Mouse (Mus musculus): Measurements from ENCODE around the gene Klk15. TPM values are rescaled to one million over a fixed set of nuclear protein-coding genes. Genes with fewer than 3 reads are reported as not detected.
A peak's percentile ranks its signal among the peaks of the same experiment; 100 is the strongest.
"Not testable (repeated sequence)": the region's sequence is repeated elsewhere in the genome, so short reads cannot be mapped to it uniquely, and the experiment has no call there.

Gene Klk15
- polyA plus RNA-seq, 1 experiment: 1.4 TPM

DNA sequence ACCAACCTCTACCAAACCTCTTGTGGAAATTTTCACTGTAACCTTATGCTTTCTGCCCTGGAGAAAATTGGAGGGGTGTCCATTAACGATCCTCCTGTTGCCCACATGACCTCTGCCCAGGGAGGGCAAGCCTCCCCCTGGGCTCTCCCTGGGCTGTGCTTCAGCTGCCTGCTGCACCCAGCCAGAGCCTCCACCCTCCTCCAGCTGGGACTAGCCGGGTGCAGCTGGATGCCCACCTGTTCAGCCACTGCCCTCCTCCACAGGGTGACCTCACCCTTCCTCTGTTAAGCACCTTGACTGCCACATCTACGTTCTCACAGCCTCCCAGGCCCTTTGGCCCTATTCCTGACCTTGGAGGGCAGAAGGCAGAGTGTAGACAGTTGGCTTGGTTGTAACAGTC lies 1.2 kb downstream of the Klk15 start:
- no peaks in the 10 kb centered on the region for H3K27me3 ChIP-seq (ENCODE audit: control insufficient read depth, insufficient read depth, low read length)
- H3K36me3 ChIP-seq (ENCODE audit: control insufficient read depth, insufficient read depth, low read length): no peaks in the 10 kb centered on the region
- H3K4me1 ChIP-seq (ENCODE audit: control insufficient read depth, insufficient read depth, low read length): peaks cover 6% of the 10 kb centered on the region
- no peak overlapping the region for H3K4me3 ChIP-seq (ENCODE audit: control insufficient read depth, low read depth, low read length)
- no peak overlapping the region for H3K27ac ChIP-seq (ENCODE audit: control insufficient read depth, insufficient read depth, low read depth, low read length)
- no peak for TF ChIP-seq POLR2A (IDR thresholded peaks at IDR 0.05; ENCODE audit: control insufficient read depth, low read depth, low read length)
- TF ChIP-seq CTCF (IDR thresholded peaks at IDR 0.05; ENCODE audit: control insufficient read depth, insufficient read depth, insufficient replicate concordance, low read depth, low read length): no peak

- peaks cover 6% of the 10 kb centered on the region for H3K4me1 ChIP-seq (ENCODE audit: control insufficient read depth, insufficient read depth, low read length)
- H3K4me3 ChIP-seq (ENCODE audit: control insufficient read depth, low read depth, low read length): no peak overlapping the region
Measured at GRCm38 (mm10) chr7:43936551-43936950, 3.0 kb downstream of the Klk15 start.

DNA sequence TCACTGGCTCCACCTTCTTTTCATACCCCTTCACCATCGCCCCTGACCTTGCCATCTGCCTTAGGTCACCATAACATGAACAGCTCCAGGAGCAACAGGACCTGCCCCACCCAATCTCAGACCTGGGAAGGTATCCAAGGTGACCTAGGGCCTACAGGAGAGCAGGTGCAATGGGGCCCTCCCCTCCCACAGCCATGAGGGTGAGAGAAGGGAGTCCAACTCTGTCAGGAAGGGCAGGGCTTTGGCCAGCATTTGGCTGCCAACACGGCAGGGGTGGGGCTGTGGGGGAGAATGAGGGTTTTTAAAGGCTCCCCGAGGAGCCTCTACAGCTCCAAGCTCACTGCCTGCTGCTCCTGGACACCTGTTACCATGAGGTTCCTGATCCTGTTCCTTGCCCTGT lies 8.8 kb downstream of the Klk15 start:
- H3K4me1 ChIP-seq (ENCODE audit: control insufficient read depth, insufficient read depth, low read length); H3K36me3 ChIP-seq (ENCODE audit: control insufficient read depth, insufficient read depth, low read length); H3K27ac ChIP-seq (ENCODE audit: control insufficient read depth, insufficient read depth, low read depth, low read length); H3K27me3 ChIP-seq (ENCODE audit: control insufficient read depth, insufficient read depth, low read length): not testable (repeated sequence)
- H3K4me3 ChIP-seq (ENCODE audit: control insufficient read depth, low read depth, low read length): peak overlapping the region; percentile 81

More at GRCm38 (mm10) chr7:43936551-43936950, 3.0 kb downstream of the Klk15 start:
- no peak overlapping the region for H3K27ac ChIP-seq (ENCODE audit: control insufficient read depth, insufficient read depth, low read depth, low read length)
- TF ChIP-seq CTCF (IDR thresholded peaks at IDR 0.05; ENCODE audit: control insufficient read depth, insufficient read depth, insufficient replicate concordance, low read depth, low read length) (no peak), POLR2A (IDR thresholded peaks at IDR 0.05; ENCODE audit: control insufficient read depth, low read depth, low read length) (no peak)
- H3K36me3 ChIP-seq (ENCODE audit: control insufficient read depth, insufficient read depth, low read length): no peaks in the 10 kb centered on the region
- H3K27me3 ChIP-seq (ENCODE audit: control insufficient read depth, insufficient read depth, low read length): no peaks in the 10 kb centered on the region

DNA sequence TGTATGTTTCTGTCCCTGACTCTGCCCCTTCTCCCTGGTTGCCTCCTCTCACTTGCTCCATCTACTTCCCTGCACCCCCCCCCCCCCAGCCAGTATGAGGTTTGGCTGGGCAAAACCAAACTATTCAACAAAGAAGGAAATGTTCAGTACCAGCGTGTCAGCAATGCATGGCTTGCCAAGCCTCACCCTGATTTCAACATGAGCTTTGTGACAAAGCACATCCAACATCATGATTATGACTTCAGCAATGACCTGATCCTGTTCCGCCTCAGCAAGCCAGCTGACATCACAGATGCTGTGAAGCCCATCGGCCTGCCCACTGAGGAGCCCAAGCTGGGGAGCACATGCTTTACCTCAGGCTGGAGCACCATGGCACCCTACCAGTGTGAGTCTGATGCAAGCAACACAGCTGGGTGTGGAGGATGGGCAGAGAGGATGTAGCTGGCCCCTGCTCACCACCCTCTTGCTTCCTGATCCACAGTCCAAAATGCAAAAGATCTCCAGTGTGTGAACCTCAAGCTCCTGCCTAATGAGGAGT lies 11.3 kb downstream of the Klk15 start:
- Histone ChIP-seq H3K36me3 (ENCODE audit: control insufficient read depth, insufficient read depth, low read length) (no peaks in the 10 kb centered on the region), H3K27ac (ENCODE audit: control insufficient read depth, insufficient read depth, low read depth, low read length) (peak overlapping the region; percentile 30; the same call in 1 of the 2 replicates), H3K27me3 (ENCODE audit: control insufficient read depth, insufficient read depth, low read length) (no peaks in the 10 kb centered on the region), H3K4me1 (ENCODE audit: control insufficient read depth, insufficient read depth, low read length) (no peaks in the 10 kb centered on the region), H3K4me3 (ENCODE audit: control insufficient read depth, low read depth, low read length) (peak overlapping the region; percentile 73)
- TF ChIP-seq CTCF (IDR thresholded peaks at IDR 0.05; ENCODE audit: control insufficient read depth, insufficient read depth, insufficient replicate concordance, low read depth, low read length): no peak
- peak; percentile 81; the same call in 1 of the 2 replicates for TF ChIP-seq POLR2A (IDR thresholded peaks at IDR 0.05; ENCODE audit: control insufficient read depth, low read depth, low read length)

- no peaks in the 10 kb centered on the region for H3K36me3 ChIP-seq (ENCODE audit: control insufficient read depth, insufficient read depth, low read length)
- no peak within 1 kb of the TSS for H3K27ac ChIP-seq (ENCODE audit: control insufficient read depth, insufficient read depth, low read depth, low read length)
- TF ChIP-seq CTCF (IDR thresholded peaks at IDR 0.05; ENCODE audit: control insufficient read depth, insufficient read depth, insufficient replicate concordance, low read depth, low read length) (no peak), POLR2A (IDR thresholded peaks at IDR 0.05; ENCODE audit: control insufficient read depth, low read depth, low read length) (no peak)
Measured at GRCm38 (mm10) chr7:43950364-43950763, 16.8 kb downstream of the Klk15 start, which contains the start of gene Klk1b8. TSS of gene Klk1b8 (plus strand) at chr7:43950664.

DNA sequence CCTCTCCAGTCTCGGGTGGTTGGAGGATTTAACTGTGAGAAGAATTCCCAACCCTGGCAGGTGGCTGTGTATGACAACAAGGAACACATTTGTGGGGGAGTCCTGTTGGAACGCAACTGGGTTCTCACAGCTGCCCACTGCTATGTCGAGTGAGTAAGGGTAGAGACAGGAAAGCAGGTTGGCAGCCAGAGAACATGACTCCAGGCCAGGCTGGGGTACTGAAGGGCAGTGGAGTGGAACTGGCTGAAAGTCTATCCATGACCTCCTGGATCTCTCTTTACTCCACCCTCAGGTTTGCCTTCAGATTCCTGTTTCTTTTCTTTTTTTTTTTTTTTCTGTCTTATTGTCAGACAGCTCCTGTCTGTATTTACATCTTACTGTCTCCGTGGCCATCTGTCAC lies 19.2 kb downstream of the Klk15 start:
- Histone ChIP-seq H3K4me3 (ENCODE audit: control insufficient read depth, low read depth, low read length) (no peak overlapping the region), H3K27ac (ENCODE audit: control insufficient read depth, insufficient read depth, low read depth, low read length) (no peak overlapping the region), H3K36me3 (ENCODE audit: control insufficient read depth, insufficient read depth, low read length) (no peaks in the 10 kb centered on the region), H3K27me3 (ENCODE audit: control insufficient read depth, insufficient read depth, low read length) (no peaks in the 10 kb centered on the region), H3K4me1 (ENCODE audit: control insufficient read depth, insufficient read depth, low read length) (no peaks in the 10 kb centered on the region)
- TF ChIP-seq POLR2A (IDR thresholded peaks at IDR 0.05; ENCODE audit: control insufficient read depth, low read depth, low read length) (no peak), CTCF (IDR thresholded peaks at IDR 0.05; ENCODE audit: control insufficient read depth, insufficient read depth, insufficient replicate concordance, low read depth, low read length) (no peak)

More at GRCm38 (mm10) chr7:43950364-43950763, 16.8 kb downstream of the Klk15 start, which contains the start of gene Klk1b8:
- Histone ChIP-seq H3K4me3 (ENCODE audit: control insufficient read depth, low read depth, low read length) (no peak within 1 kb of the TSS), H3K4me1 (ENCODE audit: control insufficient read depth, insufficient read depth, low read length) (no peaks in the 10 kb centered on the region), H3K27me3 (ENCODE audit: control insufficient read depth, insufficient read depth, low read length) (no peaks in the 10 kb centered on the region)

DNA sequence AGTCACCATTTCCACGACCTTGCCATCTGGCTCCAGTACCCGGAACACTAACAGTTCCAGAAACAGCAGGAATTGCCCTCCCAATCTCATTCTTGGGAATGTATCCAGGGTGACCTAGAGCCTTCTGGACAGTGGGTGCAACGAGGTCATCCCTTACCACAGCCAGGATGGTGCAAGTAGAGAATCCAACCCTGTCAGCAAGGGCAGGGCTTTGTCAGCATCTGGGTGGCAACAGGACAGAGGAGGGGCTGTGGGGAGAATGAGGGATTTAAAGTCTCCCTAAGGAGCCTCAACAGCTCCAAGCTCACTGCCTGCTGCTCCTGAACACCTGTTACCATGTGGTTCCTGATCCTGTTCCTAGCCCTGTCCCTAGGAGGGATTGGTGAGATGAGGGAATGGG lies 32.9 kb downstream of the Klk15 start, which contains the start of gene Klk1b1:
Klk1b1 (plus strand) TSS at position 301 of the 400 bp plus-strand sequence.
- no peaks in the 10 kb centered on the region for H3K36me3 ChIP-seq (ENCODE audit: control insufficient read depth, insufficient read depth, low read length)
- TF ChIP-seq POLR2A (IDR thresholded peaks at IDR 0.05; ENCODE audit: control insufficient read depth, low read depth, low read length): no peak
- TF ChIP-seq CTCF (IDR thresholded peaks at IDR 0.05; ENCODE audit: control insufficient read depth, insufficient read depth, insufficient replicate concordance, low read depth, low read length): no peak
- no peaks in the 10 kb centered on the region for H3K4me1 ChIP-seq (ENCODE audit: control insufficient read depth, insufficient read depth, low read length)
- no peak within 1 kb of the TSS for H3K27ac ChIP-seq (ENCODE audit: control insufficient read depth, insufficient read depth, low read depth, low read length)
- H3K4me3 ChIP-seq (ENCODE audit: control insufficient read depth, low read depth, low read length): no peak within 1 kb of the TSS
- H3K27me3 ChIP-seq (ENCODE audit: control insufficient read depth, insufficient read depth, low read length): no peaks in the 10 kb centered on the region

- no peak for TF ChIP-seq POLR2A (IDR thresholded peaks at IDR 0.05; ENCODE audit: control insufficient read depth, low read depth, low read length)
- TF ChIP-seq CTCF (IDR thresholded peaks at IDR 0.05; ENCODE audit: control insufficient read depth, insufficient read depth, insufficient replicate concordance, low read depth, low read length): no peak
- Histone ChIP-seq H3K36me3 (ENCODE audit: control insufficient read depth, insufficient read depth, low read length) (no peaks in the 10 kb centered on the region), H3K27me3 (ENCODE audit: control insufficient read depth, insufficient read depth, low read length) (no peaks in the 10 kb centered on the region)
Measured at GRCm38 (mm10) chr7:43967058-43967457, 33.5 kb downstream of the Klk15 start.

More at GRCm38 (mm10) chr7:43967058-43967457, 33.5 kb downstream of the Klk15 start:
- no peaks in the 10 kb centered on the region for H3K4me1 ChIP-seq (ENCODE audit: control insufficient read depth, insufficient read depth, low read length)
- no peak overlapping the region for H3K27ac ChIP-seq (ENCODE audit: control insufficient read depth, insufficient read depth, low read depth, low read length)
- no peak overlapping the region for H3K4me3 ChIP-seq (ENCODE audit: control insufficient read depth, low read depth, low read length)
